Mouse (Mus musculus) olfactory bulb, adult 2 months (tissue): Measurements from ENCODE around the gene Hoxc8.

ENCODE experiments used
- CTCF ChIP-seq: fragments of 200-500 bp; IDR thresholded peaks from 2 replicates; pipeline ENCODE4 v1.5.1; 2012; ENCODE audit warnings: low read depth, mild to moderate bottlenecking, low read length, moderate library complexity; ENCODE audit not compliant: insufficient read depth
- POLR2A ChIP-seq: fragments of 200-500 bp; IDR thresholded peaks from 2 replicates; pipeline ENCODE4 v1.6.1; 2012; ENCODE audit warnings: mild to moderate bottlenecking, low read depth, low read length, moderate library complexity; ENCODE audit not compliant: insufficient read depth

DNA sequence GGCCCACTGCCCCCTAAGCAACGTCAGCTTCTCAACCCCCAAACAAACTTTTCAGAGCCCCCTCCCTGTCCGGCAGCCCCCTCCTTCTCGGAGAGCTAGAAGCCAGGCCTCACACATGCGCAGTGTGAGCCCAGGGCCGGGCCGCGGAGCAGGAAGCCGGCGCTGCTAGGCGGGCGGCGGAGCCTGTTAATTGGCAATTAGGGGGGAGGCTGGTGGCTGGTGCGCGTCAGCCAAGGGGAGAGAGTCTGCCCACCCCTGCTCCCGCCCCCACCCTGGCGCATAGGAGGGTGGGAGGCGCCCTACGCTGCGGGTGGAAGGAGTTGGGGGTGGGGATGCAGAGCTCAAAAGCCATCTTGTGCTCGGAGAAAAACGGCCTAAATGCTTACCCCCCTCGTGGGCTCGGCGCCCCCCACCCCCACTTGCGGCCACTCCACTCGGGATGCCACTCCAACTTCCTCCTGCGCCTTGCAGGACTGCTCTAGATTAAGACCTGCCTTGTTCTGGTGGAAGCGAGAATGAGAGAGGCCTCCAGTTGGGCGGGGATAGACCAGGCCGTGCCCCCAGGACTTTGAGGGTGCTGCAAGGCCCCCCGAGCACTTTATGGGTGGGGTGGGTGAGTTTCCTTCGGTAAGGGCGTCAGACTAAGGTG, 8.9 kb downstream of the Hoxc8 start:
- TF ChIP-seq CTCF = no peak
- TF ChIP-seq POLR2A = no peak
